Mouse (Mus musculus) thymus, postnatal 4 days (tissue): ENCODE results near the gene Tes3-ps.

Source experiments
- DNase-seq: peaks from one replicate; pipeline ENCODE4 v3.0.0; 2021

Tes3-ps gene

GRCm38 (mm10) chr13:49492376-49493368 lies at the start of gene Tes3-ps:
Tes3-ps (plus strand) TSS chr13:49493318.
- no peak for DNase-seq

DNA sequence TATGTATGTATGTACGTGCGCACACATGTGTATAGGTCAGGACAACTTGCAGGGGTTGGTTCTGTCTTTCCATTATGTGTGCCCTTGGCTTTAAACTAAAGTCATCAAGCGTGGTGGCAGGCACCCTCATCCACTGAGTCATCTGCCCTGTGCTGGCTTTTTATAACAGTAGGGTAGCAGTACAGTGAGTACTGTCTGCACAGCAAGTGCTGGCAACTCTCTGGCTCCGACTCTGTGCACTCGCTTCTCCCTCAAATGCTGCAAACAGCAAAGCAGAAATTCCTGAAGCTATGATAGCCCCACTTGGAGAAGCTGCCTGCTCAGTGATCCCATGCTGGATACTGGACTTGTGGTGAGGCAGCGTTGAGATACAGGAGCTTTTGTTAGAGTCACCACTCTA lies 48.7 kb upstream of the Tes3-ps start:
- no peak for DNase-seq

DNA sequence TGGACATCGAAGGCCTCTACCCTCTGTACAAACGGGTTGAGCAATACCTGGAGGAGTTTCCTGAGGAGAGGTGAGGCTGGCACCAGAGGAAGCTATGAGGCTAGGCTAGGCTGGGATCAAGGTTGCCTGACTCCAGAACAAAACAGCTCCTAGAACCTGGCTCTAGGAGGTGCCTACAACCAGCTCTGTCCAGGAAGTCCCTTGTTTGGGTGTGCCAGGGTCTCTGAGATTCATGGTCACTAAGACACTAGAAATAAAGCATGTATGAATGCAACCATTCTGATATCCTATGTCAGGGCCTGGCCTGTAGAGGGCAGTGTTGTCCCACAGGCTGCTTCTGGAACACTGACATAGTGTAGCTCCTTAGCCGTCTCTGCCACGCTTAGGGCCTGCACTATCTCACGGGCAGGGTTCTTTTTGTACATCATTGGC lies 43.8 kb upstream of the Tes3-ps start:
- DNase-seq: peak; percentile 87

DNA sequence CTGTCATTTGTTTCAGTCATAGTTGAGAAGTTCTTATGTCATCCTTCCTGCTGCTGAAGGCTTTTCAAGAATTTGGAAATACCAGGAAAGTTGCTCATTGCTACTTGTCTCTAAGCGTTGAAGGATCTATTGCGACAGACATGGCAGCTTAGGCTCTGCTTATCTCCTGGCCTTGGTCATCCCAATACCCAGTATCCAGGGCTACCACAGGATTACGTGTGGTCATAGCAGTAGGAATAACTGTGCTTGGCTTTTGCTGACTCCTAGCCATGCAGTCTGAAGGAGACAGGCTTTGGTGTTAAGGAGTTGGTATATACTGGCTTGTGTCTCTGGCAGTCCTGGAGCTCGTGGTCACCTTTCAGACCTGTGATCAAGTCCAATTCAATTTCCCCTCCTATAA lies 32.8 kb upstream of the Tes3-ps start:
- no peak for DNase-seq

- DNase-seq: no peak
Measured at GRCm38 (mm10) chr13:49460692-49461414, 32.3 kb upstream of the Tes3-ps start.

- no peak for DNase-seq
Measured at GRCm38 (mm10) chr13:49461458-49462132, 31.5 kb upstream of the Tes3-ps start.

GRCm38 (mm10) chr13:49462921-49463320 lies 30.2 kb upstream of the Tes3-ps start:
- no peak for DNase-seq

GRCm38 (mm10) chr13:49465875-49466274 lies 27.2 kb upstream of the Tes3-ps start:
- no peak for DNase-seq

DNA sequence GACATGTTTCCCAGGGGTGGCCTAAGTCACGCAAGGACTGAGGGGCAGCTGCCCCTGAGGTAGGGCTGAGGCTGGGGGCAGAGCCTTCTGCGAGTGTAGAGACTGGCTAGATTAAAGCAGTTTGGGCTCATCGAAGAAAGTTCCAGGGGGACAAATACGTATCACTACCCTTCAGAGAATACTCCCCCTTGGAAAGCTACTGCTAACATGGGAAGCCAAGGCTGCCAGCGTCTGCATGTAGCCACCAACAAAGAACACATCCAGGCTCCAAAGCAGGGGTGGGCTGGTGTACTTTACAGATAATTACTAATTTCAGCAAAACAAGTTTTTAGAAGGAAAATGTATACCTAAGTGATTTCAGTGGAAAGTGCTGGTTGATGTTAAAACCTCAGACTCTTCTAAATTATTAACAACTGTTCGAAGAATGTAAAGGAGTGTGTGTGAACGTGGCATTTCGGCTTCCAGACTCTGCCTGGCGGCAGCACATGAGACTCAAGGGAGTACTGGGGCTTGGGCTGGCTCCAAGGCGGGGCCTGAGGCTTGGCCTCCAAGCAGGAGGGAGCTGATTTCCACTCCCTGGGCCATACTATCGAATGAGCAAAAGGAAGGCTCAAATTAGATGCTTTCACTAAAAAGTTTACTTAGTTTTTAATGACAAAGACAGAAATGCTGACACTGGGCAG lies 26.6 kb upstream of the Tes3-ps start:
- DNase-seq: no peak

DNA sequence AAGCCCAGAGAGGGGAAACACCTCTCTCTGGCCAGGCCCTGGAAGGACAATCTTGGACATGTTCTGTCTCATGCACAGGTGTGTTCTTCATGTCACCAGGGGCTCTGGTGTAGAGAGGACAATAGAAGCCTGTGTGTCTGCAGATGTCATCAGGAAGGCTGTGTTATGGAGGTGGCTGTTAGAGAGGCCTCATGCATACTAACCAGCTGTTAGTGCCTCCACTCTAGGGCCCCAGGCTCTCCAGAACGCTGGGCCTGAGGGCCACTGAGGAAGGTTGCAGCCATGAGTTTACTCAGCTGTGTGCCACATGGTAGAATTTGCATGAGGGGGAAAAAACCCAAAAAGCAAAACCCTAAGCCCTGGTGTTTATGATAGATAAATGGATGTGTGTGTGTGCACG lies 25.5 kb upstream of the Tes3-ps start:
- DNase-seq: no peak

DNA sequence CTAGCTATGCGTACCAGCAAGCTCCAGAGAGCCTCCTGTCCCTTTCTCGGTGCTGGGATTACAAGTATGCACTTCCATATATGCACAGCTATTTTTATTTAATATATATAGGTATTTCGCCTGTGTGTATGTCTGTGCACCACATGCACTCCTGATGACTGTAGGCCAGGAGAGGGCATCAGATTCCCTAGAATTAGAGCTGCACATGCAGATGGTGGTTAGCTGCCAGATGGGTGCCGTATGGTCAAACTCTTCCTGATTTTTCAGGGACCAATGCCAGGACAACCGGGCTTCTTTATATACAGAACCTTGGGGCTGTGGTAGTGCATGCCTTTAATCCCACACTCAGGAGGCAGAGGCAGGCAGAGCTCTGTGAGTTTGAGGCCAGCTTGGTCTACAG lies 24.1 kb upstream of the Tes3-ps start:
- DNase-seq: no peak

DNA sequence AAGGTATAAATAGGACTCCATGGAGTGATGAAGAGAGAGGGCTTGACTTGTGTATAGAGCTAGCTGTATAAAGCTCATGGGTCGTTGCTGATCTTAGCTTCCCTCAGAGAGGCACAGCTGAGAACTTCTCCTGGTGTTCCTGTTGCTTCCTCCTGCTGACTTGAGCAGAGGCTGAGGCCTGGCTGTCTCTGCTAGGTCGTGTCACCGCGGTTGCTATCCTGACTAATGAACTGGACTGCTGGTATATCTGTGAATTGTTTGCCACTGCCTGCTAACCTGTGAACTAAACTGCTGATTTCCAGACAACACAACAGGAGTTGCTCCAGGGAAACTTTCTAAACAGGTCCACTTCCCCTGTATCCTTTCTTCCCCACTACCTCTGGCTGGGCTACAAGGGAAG lies 22.8 kb upstream of the Tes3-ps start:
- no peak for DNase-seq

GRCm38 (mm10) chr13:49470806-49471205 lies 22.3 kb upstream of the Tes3-ps start:
- no peak for DNase-seq

DNA sequence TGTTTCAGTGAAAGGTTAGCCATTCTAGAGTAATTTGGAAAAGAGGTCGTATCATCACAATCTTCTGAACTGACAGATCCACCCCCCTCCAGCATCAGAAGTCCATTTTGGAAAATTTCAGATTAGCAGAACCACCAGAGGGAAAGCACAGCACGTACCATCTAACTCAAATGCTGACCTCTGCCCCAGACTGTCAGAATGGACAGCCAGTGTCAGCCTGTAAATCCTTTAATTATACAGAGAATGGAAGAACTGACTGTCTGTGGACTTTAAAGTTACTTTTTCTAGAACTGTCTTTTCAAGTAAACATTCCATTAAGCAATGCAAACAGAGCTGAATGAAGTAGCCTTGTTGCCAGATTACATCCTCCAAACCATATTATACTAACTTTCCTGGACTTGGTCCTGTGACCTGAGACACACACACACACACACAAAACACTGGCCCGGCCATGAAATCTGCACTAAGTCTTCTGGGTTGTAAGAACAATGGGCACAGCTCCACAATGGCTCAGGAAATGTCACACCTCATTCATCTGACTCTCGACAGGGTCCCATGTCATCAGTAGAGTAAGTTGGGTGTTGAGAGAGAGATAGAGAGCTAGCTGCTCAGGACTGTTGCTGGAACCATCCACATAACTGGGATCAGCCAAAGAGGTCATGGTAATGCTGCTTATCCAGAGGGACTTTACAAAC lies 21.0 kb upstream of the Tes3-ps start:
- DNase-seq: no peak

DNA sequence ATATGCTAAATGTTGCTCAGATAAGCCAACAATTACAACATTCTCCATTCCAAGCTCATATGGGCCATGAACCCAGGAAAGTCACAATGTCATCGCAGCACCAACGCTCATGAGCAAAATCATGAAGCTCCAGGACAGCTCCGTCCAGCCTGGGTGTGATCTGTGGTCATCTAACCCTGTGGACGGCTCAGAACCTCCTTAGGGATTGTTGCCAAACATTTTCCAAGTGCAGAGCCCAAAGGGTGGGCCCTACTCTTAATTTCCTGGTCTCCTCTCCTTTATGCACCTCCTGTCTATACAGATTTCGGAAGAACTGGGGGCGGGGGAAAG lies 20.5 kb upstream of the Tes3-ps start:
- no peak for DNase-seq

DNA sequence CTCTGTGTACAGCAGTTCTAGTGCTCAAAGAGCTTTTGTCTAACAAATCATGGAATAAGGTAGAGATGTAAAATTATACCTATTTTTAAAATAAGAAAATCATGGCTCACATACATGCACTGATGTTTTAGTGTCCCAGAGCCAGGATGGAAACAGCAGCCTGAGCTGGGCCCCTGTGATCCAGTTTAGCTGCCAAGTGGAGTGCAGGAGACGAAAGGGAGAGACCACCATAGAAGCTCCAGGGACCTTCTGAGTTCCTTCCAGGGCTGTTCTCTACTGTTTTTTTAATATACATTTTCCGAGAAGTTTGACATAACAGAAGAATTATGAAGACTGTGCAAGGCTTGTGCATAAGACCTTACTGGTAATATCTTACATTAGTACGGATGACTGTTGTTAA lies 15.2 kb upstream of the Tes3-ps start:
- no peak for DNase-seq

GRCm38 (mm10) chr13:49478851-49479374 lies 14.2 kb upstream of the Tes3-ps start:
- no peak for DNase-seq

DNA sequence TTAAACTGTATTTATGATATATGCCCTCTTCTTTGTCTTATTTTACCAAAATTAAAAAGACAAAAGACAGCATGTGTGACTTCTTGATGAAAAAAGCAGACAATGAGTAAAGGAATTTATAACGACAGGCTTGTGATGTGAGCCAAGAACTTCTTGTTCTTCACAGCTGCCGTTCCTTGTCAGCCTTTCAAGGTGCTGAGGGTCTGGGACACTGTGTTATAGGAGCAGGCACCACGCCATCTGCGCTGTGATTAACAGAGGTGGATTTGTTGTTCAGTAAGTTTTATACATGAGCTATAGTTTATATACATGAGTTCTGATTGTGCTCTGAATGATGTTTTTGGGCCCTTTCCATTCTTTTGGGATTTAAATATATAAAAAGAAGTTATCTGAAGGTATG lies 13.7 kb upstream of the Tes3-ps start:
- no peak for DNase-seq

DNA sequence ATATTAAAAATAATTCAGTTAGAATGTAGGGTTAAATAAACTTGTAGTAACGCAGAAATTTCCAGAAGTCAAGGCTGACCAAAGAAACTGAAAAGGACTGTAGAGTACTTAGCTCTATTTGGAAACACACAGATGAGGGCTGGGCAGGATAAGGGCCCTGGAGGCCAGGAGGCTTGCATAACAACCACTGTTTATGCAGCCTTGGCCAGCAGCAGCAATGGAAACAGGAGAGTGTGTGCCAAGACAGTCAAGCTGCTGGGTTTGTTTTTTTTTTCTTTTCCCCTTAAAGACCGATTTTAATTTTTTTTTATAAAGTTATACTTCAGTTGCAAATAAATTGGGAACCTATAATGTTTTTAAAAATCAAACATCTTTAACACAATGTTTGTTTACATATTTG lies 13.1 kb upstream of the Tes3-ps start:
- no peak for DNase-seq

DNA sequence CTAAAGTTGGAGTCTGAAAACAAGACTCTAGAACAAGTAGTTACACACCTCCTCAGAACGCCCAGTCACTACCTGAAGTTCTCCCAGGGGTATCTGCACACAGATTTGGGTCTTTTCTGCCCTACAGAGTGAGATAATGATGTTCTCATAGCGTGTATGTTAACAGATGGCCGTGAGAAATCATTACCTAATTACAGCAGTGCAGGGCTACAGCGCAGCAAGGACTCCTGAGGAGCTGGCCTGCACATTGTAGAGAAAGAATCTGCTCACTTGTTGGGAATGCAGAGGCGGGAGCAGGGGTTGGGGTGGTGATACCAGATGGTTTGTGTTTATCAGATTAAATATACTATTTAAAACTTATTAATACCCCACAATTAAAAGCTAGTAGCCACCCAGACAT lies 12.6 kb upstream of the Tes3-ps start:
- DNase-seq: no peak

- DNase-seq: no peak
Measured at GRCm38 (mm10) chr13:49485388-49485787, 7.7 kb upstream of the Tes3-ps start.

DNA sequence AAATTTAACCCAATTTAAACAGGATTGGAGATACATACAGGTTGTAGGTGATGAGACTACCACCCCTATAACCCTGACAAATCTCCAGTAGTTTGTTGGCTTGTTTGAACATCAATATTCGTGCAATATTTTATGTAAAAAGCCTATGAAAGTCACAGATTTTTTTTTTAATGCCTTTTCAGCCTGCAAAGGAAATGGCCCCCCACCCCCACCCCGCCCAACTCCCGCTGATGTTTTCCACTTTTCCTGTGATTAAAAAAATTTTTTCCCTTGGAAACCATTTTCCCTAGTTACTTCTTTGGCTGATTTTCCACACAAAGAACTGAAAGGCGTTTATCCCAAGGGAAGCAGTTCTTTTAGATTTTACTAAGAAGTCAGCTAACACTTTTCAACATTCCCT lies 11.4 kb downstream of the Tes3-ps start, which contains the start of gene Ecm2:
Gene Ecm2 (plus strand): TSS at position 301 of the 400 bp plus-strand sequence.
- DNase-seq: no peak
